Mouse (Mus musculus): ENCODE results near the gene Bmp6. TPM values are rescaled to one million over a fixed set of nuclear protein-coding genes. Genes with fewer than 3 reads are reported as not detected.
A peak's percentile ranks its signal among the peaks of the same experiment; 100 is the strongest.

Bmp6 gene
- polyA plus RNA-seq, 1 experiment from 2014 or later = 2.2 TPM

DNA sequence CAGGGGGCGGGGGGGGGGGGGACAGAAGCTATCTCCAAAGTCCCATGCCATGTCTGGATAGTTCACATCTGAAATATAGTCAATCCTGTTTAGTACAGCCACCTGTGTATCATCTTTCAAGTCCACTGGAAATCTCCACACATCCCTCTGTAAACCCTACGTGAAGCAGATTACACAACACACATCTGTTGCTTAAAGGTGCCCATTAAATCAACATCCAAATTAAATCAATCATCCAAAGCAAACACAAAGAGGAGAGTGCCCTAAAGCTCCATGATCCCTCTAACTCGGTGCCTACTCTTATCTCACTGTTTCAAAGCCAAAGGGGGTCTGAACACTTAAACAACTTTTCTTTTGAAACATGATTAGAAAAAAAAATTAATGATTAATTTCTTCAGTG lies 151.8 kb downstream of the Bmp6 start:
- ATAC-seq (ENCODE audit: low FRiP score, low TSS enrichment) = no peak
- no peaks in the 10 kb centered on the region for H3K9me3 ChIP-seq (ENCODE audit: low read length)
- H3K27me3 ChIP-seq (ENCODE audit: insufficient read depth, low read length) = no peaks in the 10 kb centered on the region
- H3K4me2 ChIP-seq (replicated peaks; ENCODE audit: low read depth, low read length) = no peak overlapping the region
- H3K36me3 ChIP-seq (ENCODE audit: insufficient read depth, low read length) = peaks cover 28% of the 10 kb centered on the region
- H3K9ac ChIP-seq (replicated peaks; ENCODE audit: low read length) = no peak overlapping the region
- H3K4me3 ChIP-seq (ENCODE audit: low read length) = no peak overlapping the region
- H3K4me1 ChIP-seq (ENCODE audit: insufficient read depth, low read length) = no peaks in the 10 kb centered on the region
- 46% methylated on average over 3 of the region's 3 CpGs for WGBS
- no peak overlapping the region for H3K27ac ChIP-seq (ENCODE audit: low read length)

DNA sequence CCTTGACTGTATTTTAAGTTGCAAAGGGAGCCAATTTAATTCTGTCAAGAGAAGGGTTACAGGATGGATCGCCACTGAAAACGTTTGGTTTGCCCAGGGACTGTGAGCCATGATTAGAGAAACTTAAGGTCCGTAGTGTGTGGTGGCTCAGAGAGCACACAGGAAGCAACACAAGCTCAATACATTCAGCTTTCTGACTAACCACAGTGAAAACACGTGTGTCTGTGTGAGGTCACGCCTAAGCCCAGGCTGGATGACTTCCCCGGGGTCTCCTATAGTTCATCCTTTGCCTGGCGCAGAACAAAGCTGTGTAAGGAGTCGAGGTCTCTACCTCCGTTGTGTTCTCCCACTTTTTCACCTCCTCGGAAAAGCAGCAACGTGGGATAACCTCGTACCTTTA lies 156.4 kb downstream of the Bmp6 start:
- no peak for ATAC-seq (ENCODE audit: low FRiP score, low TSS enrichment)
- Histone ChIP-seq H3K36me3 (ENCODE audit: insufficient read depth, low read length) (peaks cover 69% of the 10 kb centered on the region), H3K4me3 (ENCODE audit: low read length) (no peak overlapping the region), H3K9me3 (ENCODE audit: low read length) (no peaks in the 10 kb centered on the region), H3K4me2 (replicated peaks; ENCODE audit: low read depth, low read length) (no peak overlapping the region), H3K27me3 (ENCODE audit: insufficient read depth, low read length) (no peaks in the 10 kb centered on the region), H3K9ac (replicated peaks; ENCODE audit: low read length) (no peak overlapping the region), H3K4me1 (ENCODE audit: insufficient read depth, low read length) (no peaks in the 10 kb centered on the region), H3K27ac (ENCODE audit: low read length) (no peak overlapping the region)
- WGBS = 90% methylated on average over 12 of the region's 12 CpGs

DNA sequence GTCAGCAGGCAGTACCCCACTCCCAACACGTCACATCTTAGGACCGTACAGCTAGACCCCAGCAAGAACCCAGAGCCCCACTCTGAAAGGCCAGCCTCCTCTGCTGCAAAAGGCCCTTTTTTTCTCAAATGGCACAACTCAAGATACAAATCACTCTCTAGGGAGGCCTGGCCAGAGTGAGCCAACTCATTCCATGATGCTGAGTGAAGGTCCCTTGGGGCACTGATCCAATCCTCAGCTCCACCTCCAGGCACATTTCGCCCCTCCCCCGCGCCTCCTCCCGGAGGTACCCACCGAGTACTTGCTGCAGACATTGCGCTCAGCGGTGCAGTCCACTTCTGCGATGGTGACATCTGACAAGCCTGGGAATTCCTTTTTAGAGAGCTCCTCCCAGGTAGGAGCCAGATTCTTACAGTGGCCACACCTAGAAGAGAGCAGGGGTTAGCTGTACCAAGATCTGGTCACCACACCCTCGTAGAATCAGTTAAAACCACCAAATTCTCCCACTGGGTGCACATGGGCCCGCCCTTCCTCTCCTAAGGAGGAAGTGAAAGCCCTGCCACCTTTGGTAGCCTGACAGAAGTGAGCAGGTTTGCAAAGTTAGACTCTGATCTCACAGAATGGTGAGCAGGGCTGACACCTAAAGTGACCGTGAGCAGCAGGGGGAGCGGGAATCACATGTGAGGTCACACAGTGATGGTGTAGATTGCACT lies 158.4 kb downstream of the Bmp6 start:
- H3K9ac ChIP-seq (replicated peaks; ENCODE audit: low read length) = no peak overlapping the region
- peaks cover 89% of the 10 kb centered on the region for H3K36me3 ChIP-seq (ENCODE audit: insufficient read depth, low read length)
- no peaks in the 10 kb centered on the region for H3K4me1 ChIP-seq (ENCODE audit: insufficient read depth, low read length)
- ATAC-seq (ENCODE audit: low FRiP score, low TSS enrichment) = no peak
- H3K27me3 ChIP-seq (ENCODE audit: insufficient read depth, low read length) = no peaks in the 10 kb centered on the region
- no peak overlapping the region for H3K4me2 ChIP-seq (replicated peaks; ENCODE audit: low read depth, low read length)
- H3K9me3 ChIP-seq (ENCODE audit: low read length) = no peaks in the 10 kb centered on the region
- 79% methylated on average over 14 of the region's 14 CpGs for WGBS
- H3K27ac ChIP-seq (ENCODE audit: low read length) = no peak overlapping the region
- H3K4me3 ChIP-seq (ENCODE audit: low read length) = no peak overlapping the region

- no peaks in the 10 kb centered on the region for H3K4me1 ChIP-seq (ENCODE audit: insufficient read depth, low read length)
Observed at GRCm38 (mm10) chr13:38506320-38506719, 161.4 kb downstream of the Bmp6 start.

DNA sequence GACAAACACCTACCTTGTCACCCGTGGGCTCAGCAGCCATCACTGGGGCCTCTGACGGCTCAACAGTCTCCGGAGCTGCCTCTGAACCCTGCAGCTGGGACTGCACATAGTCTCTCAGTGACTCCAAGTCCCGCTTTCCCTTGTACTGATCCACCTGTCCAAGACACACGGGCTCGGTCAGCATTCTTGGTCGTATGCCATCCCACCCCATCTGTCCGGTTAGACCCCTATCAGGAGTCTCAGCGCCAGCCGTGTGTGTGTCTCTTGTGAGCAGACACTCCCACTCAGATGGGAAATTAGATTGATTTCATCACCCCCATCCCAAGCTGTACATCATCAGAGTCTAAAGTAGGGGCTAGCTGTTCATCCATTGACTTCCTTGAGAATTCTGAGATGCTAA lies 162.0 kb downstream of the Bmp6 start:
- H3K4me1 ChIP-seq (ENCODE audit: insufficient read depth, low read length) = no peaks in the 10 kb centered on the region
- H3K9ac ChIP-seq (replicated peaks; ENCODE audit: low read length) = no peak overlapping the region
- no peak overlapping the region for H3K27ac ChIP-seq (ENCODE audit: low read length)
- H3K9me3 ChIP-seq (ENCODE audit: low read length) = no peaks in the 10 kb centered on the region
- H3K27me3 ChIP-seq (ENCODE audit: insufficient read depth, low read length) = no peaks in the 10 kb centered on the region
- ATAC-seq (ENCODE audit: low FRiP score, low TSS enrichment) = no peak
- H3K36me3 ChIP-seq (ENCODE audit: insufficient read depth, low read length) = peaks cover 81% of the 10 kb centered on the region
- H3K4me3 ChIP-seq (ENCODE audit: low read length) = no peak overlapping the region
- WGBS = 86% methylated on average over 10 of the region's 10 CpGs
- H3K4me2 ChIP-seq (replicated peaks; ENCODE audit: low read depth, low read length) = no peak overlapping the region

More at GRCm38 (mm10) chr13:38506320-38506719, 161.4 kb downstream of the Bmp6 start:
- Histone ChIP-seq H3K36me3 (ENCODE audit: insufficient read depth, low read length) (peaks cover 84% of the 10 kb centered on the region), H3K9me3 (ENCODE audit: low read length) (no peaks in the 10 kb centered on the region), H3K9ac (replicated peaks; ENCODE audit: low read length) (no peak overlapping the region), H3K4me2 (replicated peaks; ENCODE audit: low read depth, low read length) (no peak overlapping the region), H3K27ac (ENCODE audit: low read length) (no peak overlapping the region), H3K4me3 (ENCODE audit: low read length) (no peak overlapping the region), H3K27me3 (ENCODE audit: insufficient read depth, low read length) (no peaks in the 10 kb centered on the region)
- 84% methylated on average over 8 of the region's 8 CpGs for WGBS
- ATAC-seq (ENCODE audit: low FRiP score, low TSS enrichment) = no peak

DNA sequence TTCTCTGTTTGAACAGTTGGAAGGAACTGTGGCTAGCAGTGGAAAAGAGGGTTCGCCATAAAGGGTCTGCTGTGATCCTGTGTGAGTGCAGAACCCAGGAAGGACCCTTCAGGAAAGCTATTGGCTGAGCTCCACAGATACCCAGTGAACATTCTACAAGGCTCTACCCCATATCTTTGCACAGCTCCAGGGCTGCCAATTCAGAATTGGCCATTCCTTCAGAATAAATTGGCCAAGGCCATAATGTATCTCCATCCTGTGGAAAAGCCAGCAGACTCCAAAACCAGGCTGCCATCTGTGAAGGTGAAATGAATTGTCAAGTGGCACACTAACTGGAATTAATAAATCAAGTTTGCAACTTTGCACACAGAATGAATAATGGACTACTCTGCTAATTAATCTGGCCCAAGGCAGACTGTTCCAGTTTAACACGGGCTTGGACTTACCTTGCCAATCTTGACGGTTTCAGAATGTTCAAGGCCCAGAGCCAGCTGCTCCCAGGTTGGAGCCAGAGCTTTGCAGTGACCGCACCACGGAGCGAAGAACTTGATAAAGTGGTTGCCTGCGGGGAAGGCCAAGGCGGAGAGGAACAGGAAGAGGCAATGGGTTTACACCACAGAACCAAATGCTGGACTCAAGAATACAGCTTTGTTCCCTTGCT lies 164.9 kb downstream of the Bmp6 start:
- Histone ChIP-seq H3K9me3 (ENCODE audit: low read length) (no peaks in the 10 kb centered on the region), H3K27ac (ENCODE audit: low read length) (no peak overlapping the region)
- WGBS = 86% methylated on average over 8 of the region's 8 CpGs

DNA sequence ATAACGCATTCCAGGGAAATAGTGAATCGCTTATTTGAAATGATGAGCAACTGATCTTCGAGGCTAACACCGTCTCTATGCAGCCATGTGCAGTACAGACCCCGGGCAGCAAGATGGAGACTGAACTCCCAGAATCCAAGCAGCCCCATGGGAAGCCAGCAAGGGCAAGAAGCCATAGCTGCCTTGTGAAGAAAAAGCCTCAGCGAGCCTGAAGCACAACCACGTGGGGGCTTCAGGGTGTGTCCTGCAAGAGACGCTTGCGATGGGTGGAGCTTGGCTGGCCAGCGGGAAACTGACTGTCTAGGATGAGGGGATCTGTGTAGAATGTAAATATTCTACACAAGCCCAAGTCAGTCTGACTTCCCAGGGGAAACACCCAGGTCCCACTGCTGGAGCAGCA lies 167.1 kb downstream of the Bmp6 start:
- WGBS = 86% methylated on average over 10 of the region's 10 CpGs
- ATAC-seq (ENCODE audit: low FRiP score, low TSS enrichment) = no peak
- Histone ChIP-seq H3K4me2 (replicated peaks; ENCODE audit: low read depth, low read length) (no peak overlapping the region), H3K9ac (replicated peaks; ENCODE audit: low read length) (no peak overlapping the region), H3K9me3 (ENCODE audit: low read length) (no peaks in the 10 kb centered on the region), H3K4me1 (ENCODE audit: insufficient read depth, low read length) (peaks cover 7% of the 10 kb centered on the region; the same call in 1 of the 2 replicates), H3K4me3 (ENCODE audit: low read length) (no peak overlapping the region), H3K27me3 (ENCODE audit: insufficient read depth, low read length) (no peaks in the 10 kb centered on the region), H3K36me3 (ENCODE audit: insufficient read depth, low read length) (peaks cover 70% of the 10 kb centered on the region), H3K27ac (ENCODE audit: low read length) (no peak overlapping the region)

More for the DNA sequence above, 164.9 kb downstream of the Bmp6 start:
- Histone ChIP-seq H3K4me3 (ENCODE audit: low read length) (no peak overlapping the region), H3K9ac (replicated peaks; ENCODE audit: low read length) (no peak overlapping the region), H3K27me3 (ENCODE audit: insufficient read depth, low read length) (no peaks in the 10 kb centered on the region), H3K4me1 (ENCODE audit: insufficient read depth, low read length) (0 out of 2 replicates have a peak, but pooled peaks cover 3% of the 10 kb centered on the region), H3K36me3 (ENCODE audit: insufficient read depth, low read length) (peaks cover 81% of the 10 kb centered on the region), H3K4me2 (replicated peaks; ENCODE audit: low read depth, low read length) (no peak overlapping the region)
- no peak for ATAC-seq (ENCODE audit: low FRiP score, low TSS enrichment)

GRCm38 (mm10) chr13:38513921-38514320 lies 169.0 kb downstream of the Bmp6 start:
- H3K9ac ChIP-seq (replicated peaks; ENCODE audit: low read length) = no peak overlapping the region
- ATAC-seq (ENCODE audit: low FRiP score, low TSS enrichment) = no peak
- no peaks in the 10 kb centered on the region for H3K27me3 ChIP-seq (ENCODE audit: insufficient read depth, low read length)
- H3K36me3 ChIP-seq (ENCODE audit: insufficient read depth, low read length) = peaks cover 69% of the 10 kb centered on the region
- 95% methylated on average over 7 of the region's 7 CpGs for WGBS
- H3K4me2 ChIP-seq (replicated peaks; ENCODE audit: low read depth, low read length) = no peak overlapping the region
- H3K4me3 ChIP-seq (ENCODE audit: low read length) = no peak overlapping the region
- H3K4me1 ChIP-seq (ENCODE audit: insufficient read depth, low read length) = peaks cover 7% of the 10 kb centered on the region; the same call in 1 of the 2 replicates
- no peaks in the 10 kb centered on the region for H3K9me3 ChIP-seq (ENCODE audit: low read length)
- H3K27ac ChIP-seq (ENCODE audit: low read length) = no peak overlapping the region

- no peak overlapping the region for H3K27ac ChIP-seq (ENCODE audit: low read length)
- 0 out of 2 replicates have a peak, but pooled peaks have one; percentile 51 for ATAC-seq (ENCODE audit: low FRiP score, low TSS enrichment)
- WGBS = 87% methylated on average over 2 of the region's 2 CpGs
Observed at GRCm38 (mm10) chr13:38515431-38515830, 170.5 kb downstream of the Bmp6 start.

GRCm38 (mm10) chr13:38515845-38516244 lies 170.9 kb downstream of the Bmp6 start:
- H3K4me1 ChIP-seq (ENCODE audit: insufficient read depth, low read length) = peaks cover 7% of the 10 kb centered on the region; the same call in 1 of the 2 replicates
- no peaks in the 10 kb centered on the region for H3K27me3 ChIP-seq (ENCODE audit: insufficient read depth, low read length)
- H3K9ac ChIP-seq (replicated peaks; ENCODE audit: low read length) = no peak overlapping the region
- peaks cover 70% of the 10 kb centered on the region for H3K36me3 ChIP-seq (ENCODE audit: insufficient read depth, low read length)
- no peak overlapping the region for H3K4me2 ChIP-seq (replicated peaks; ENCODE audit: low read depth, low read length)
- H3K27ac ChIP-seq (ENCODE audit: low read length) = no peak overlapping the region
- no peaks in the 10 kb centered on the region for H3K9me3 ChIP-seq (ENCODE audit: low read length)
- ATAC-seq (ENCODE audit: low FRiP score, low TSS enrichment) = no peak
- whole genome bisulfite sequencing = 67% methylated on average over 3 of the region's 3 CpGs
- H3K4me3 ChIP-seq (ENCODE audit: low read length) = no peak overlapping the region

More at GRCm38 (mm10) chr13:38515431-38515830, 170.5 kb downstream of the Bmp6 start:
- Histone ChIP-seq H3K9ac (replicated peaks; ENCODE audit: low read length) (no peak overlapping the region), H3K4me2 (replicated peaks; ENCODE audit: low read depth, low read length) (no peak overlapping the region), H3K36me3 (ENCODE audit: insufficient read depth, low read length) (peaks cover 69% of the 10 kb centered on the region), H3K4me3 (ENCODE audit: low read length) (no peak overlapping the region), H3K9me3 (ENCODE audit: low read length) (no peaks in the 10 kb centered on the region), H3K27me3 (ENCODE audit: insufficient read depth, low read length) (no peaks in the 10 kb centered on the region), H3K4me1 (ENCODE audit: insufficient read depth, low read length) (peaks cover 7% of the 10 kb centered on the region; the same call in 1 of the 2 replicates)

Data from kidney, embryonic 16.5 days (tissue).